Mouse (Mus musculus) intestine, embryonic 16.5 days (tissue): ENCODE data around the gene AU040320. TPM values are rescaled to one million over a fixed set of nuclear protein-coding genes. Genes with fewer than 3 reads are reported as not detected.

Experiments used
- ATAC-seq: fragments of 200-750 bp; cut with Nextera tagmentation; 2 replicates; pipeline ENCODE4 v1.8.0; 2017; ENCODE audit warnings: moderate TSS enrichment, moderate library complexity
- H3K27ac ChIP-seq: fragments of 300-500 bp; sonication (generic); 2 replicates; pipeline ENCODE4 v1.5.1; 2014; ENCODE audit warnings: mild to moderate bottlenecking, low read length
- H3K27me3 ChIP-seq: fragments of 300-500 bp; sonication (generic); replicated peaks from 2 replicates; pipeline ENCODE4 v1.6.1; 2014; ENCODE audit warnings: low read length, control low read depth, mixed read lengths; ENCODE audit not compliant: control insufficient read depth, insufficient read depth
- H3K36me3 ChIP-seq: fragments of 300-500 bp; sonication (generic); 2 replicates; pipeline ENCODE4 v1.6.1; 2014; ENCODE audit warnings: low read length, control low read depth; ENCODE audit not compliant: control insufficient read depth, insufficient read depth
- H3K4me1 ChIP-seq: fragments of 300-500 bp; sonication (generic); 2 replicates; pipeline ENCODE4 v1.6.1; 2014; ENCODE audit warnings: low read length, control low read depth, mixed read lengths; ENCODE audit not compliant: control insufficient read depth, insufficient read depth
- H3K4me2 ChIP-seq: fragments of 300-500 bp; sonication (generic); 2 replicates; pipeline ENCODE4 v1.6.1; 2014; ENCODE audit warnings: low read depth, low read length, control low read depth
- H3K4me3 ChIP-seq: fragments of 300-500 bp; sonication (generic); 2 replicates; pipeline ENCODE4 v1.5.1; 2014; ENCODE audit warnings: mild to moderate bottlenecking, low read length
- H3K9ac ChIP-seq: fragments of 300-500 bp; sonication (generic); 2 replicates; pipeline ENCODE4 v1.6.1; 2014; ENCODE audit warnings: low read depth, low read length
- H3K9me3 ChIP-seq: fragments of 300-500 bp; sonication (generic); 2 replicates; pipeline ENCODE4 v1.6.1; 2016; ENCODE audit warnings: low read length, control low read depth; ENCODE audit not compliant: control insufficient read depth
- WGBS: fragments of 180-500 bp; shearing (Covaris S2); extraction: QIAGEN DNeasy Blood & Tissue Kit; methylation state at CpG from one replicate; pipeline ENCODE4 v1.1.7; 2014; 5-methylcytosine and 5-hydroxymethylcytosine counted together
- polyA plus RNA-seq: library from polyadenylated mRNA; unstranded; fragments of >200 nt; fragmentation: Nextera tagmentation; extraction: Ambion mirVana; gene quantifications from 2 replicates; pipeline ENCODE4 v1.2.1, GENCODE M21; 2015

AU040320 gene
- polyA plus RNA-seq, 1 experiment from 2014 or later = 36.4 TPM

DNA sequence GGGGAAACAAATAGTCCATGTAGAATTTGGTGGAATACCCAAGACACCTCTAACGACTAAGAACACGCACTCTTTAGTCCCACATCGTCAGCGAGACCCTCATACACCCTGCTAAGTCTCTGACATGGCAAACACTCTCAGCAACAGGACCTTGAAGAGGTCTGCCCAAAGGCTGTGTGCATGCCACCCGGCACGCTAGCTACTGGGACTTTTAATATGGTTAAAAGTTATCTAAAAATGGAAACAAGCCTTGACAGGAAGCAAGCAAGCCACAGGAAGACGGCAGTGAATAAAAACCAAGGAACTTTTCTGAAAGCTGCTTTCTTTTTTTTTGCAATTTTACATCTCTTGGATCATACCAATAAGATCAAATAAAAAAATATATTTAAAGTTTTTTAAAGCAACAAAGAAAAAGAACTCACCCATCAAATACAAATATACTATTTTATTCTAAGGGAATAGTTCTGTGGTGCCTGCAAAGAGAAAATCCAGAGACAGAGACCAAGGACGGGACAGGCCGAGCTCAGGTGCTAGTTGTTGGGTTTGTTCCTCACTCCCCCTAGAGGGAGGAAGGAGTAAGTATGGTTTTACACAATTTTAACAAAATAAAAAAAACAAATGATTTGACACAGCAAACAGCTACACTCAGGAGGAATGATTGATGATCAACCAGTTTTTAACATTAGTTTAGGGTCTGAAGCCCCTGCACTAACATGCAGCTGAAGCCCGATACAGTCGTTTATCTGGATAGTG, 108.3 kb downstream of the AU040320 start:
- peaks cover 3% of the 10 kb centered on the region; the same call in 1 of the 2 replicates for H3K36me3 ChIP-seq
- 80% methylated on average over 11 of the region's 11 CpGs for WGBS
- H3K4me2 ChIP-seq = no peak overlapping the region
- no peak for ATAC-seq
- H3K9ac ChIP-seq = no peak overlapping the region
- H3K27me3 ChIP-seq = no peaks in the 10 kb centered on the region
- H3K4me1 ChIP-seq = no peaks in the 10 kb centered on the region
- no peak overlapping the region for H3K4me3 ChIP-seq
- H3K27ac ChIP-seq = no peak overlapping the region
- H3K9me3 ChIP-seq = no peaks in the 10 kb centered on the region

DNA sequence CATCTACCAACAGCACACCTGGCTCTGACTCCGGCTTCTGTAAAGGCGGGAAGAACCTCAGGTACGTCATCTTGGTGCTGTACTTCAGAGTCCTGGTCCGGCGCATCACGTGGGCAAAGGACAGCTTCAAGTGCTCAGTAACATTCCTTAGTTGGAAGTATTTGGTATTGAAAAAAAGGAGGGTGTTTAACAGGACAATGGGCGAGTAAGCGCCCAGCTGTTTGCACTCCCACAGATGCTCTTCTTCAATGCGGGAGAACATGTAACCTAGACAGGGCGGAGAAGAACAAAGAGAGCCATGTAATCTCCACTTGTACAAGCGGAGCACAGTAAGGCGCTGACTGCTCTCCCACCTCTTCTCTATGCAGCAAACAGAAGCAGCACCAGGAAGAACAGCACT, 115.4 kb downstream of the AU040320 start:
- Histone ChIP-seq H3K9ac (no peak overlapping the region), H3K36me3 (peaks cover 9% of the 10 kb centered on the region), H3K4me3 (no peak overlapping the region), H3K9me3 (no peaks in the 10 kb centered on the region), H3K27me3 (no peaks in the 10 kb centered on the region), H3K4me1 (no peaks in the 10 kb centered on the region), H3K4me2 (no peak overlapping the region), H3K27ac (no peak overlapping the region)
- no peak for ATAC-seq
- 92% methylated on average over 12 of the region's 12 CpGs for WGBS

- 70% methylated on average over 7 of the region's 7 CpGs for WGBS
- Histone ChIP-seq H3K4me3 (no peak overlapping the region), H3K4me2 (no peak overlapping the region), H3K9me3 (no peaks in the 10 kb centered on the region), H3K36me3 (peaks cover 5% of the 10 kb centered on the region; the same call in 1 of the 2 replicates), H3K27me3 (no peaks in the 10 kb centered on the region), H3K9ac (no peak overlapping the region), H3K27ac (no peak overlapping the region), H3K4me1 (no peaks in the 10 kb centered on the region)
- no peak for ATAC-seq
These were observed 119.4 kb downstream of the AU040320 start for GRCm38 (mm10) chr4:126872717-126873116.

GRCm38 (mm10) chr4:126879560-126880275, 126.4 kb downstream of the AU040320 start:
- Histone ChIP-seq H3K9me3 (no peaks in the 10 kb centered on the region), H3K4me2 (no peak overlapping the region), H3K4me1 (0 out of 2 replicates have a peak, but pooled peaks cover 2% of the 10 kb centered on the region), H3K4me3 (no peak overlapping the region), H3K36me3 (peaks cover 5% of the 10 kb centered on the region; the same call in 1 of the 2 replicates), H3K27me3 (no peaks in the 10 kb centered on the region), H3K9ac (no peak overlapping the region), H3K27ac (peak overlapping the region; percentile 75)
- ATAC-seq = peak; percentile 97
- 60% methylated on average over 5 of the region's 5 CpGs for WGBS

- Histone ChIP-seq H3K9ac (0 out of 2 replicates have a peak overlapping the region, but pooled peaks have one; percentile 19), H3K4me3 (no peak overlapping the region), H3K9me3 (no peaks in the 10 kb centered on the region), H3K36me3 (peaks cover 5% of the 10 kb centered on the region), H3K4me2 (no peak overlapping the region), H3K27me3 (no peaks in the 10 kb centered on the region), H3K4me1 (0 out of 2 replicates have a peak, but pooled peaks cover 2% of the 10 kb centered on the region), H3K27ac (peak overlapping the region; percentile 77)
- WGBS = 91% methylated on average over 5 of the region's 5 CpGs
- ATAC-seq = no peak
These were observed 130.3 kb downstream of the AU040320 start for GRCm38 (mm10) chr4:126883602-126884001.

GRCm38 (mm10) chr4:126885953-126886352, 132.6 kb downstream of the AU040320 start:
- no peaks in the 10 kb centered on the region for H3K9me3 ChIP-seq
- ATAC-seq = no peak
- H3K27ac ChIP-seq = no peak overlapping the region
- H3K9ac ChIP-seq = no peak overlapping the region
- H3K4me1 ChIP-seq = no peaks in the 10 kb centered on the region
- H3K4me2 ChIP-seq = no peak overlapping the region
- 44% methylated on average over 1 of the region's 1 CpGs for WGBS
- no peak overlapping the region for H3K4me3 ChIP-seq
- H3K27me3 ChIP-seq = no peaks in the 10 kb centered on the region
- peaks cover 5% of the 10 kb centered on the region for H3K36me3 ChIP-seq

- Histone ChIP-seq H3K36me3 (peaks cover 2% of the 10 kb centered on the region), H3K4me2 (no peak overlapping the region), H3K9me3 (no peaks in the 10 kb centered on the region), H3K27ac (no peak overlapping the region), H3K9ac (no peak overlapping the region), H3K27me3 (no peaks in the 10 kb centered on the region), H3K4me1 (no peaks in the 10 kb centered on the region), H3K4me3 (no peak overlapping the region)
- WGBS = 91% methylated on average over 8 of the region's 8 CpGs
- ATAC-seq = no peak
These were observed 136.5 kb downstream of the AU040320 start for GRCm38 (mm10) chr4:126889879-126890278.

Other genes with a start within 250 kb of the AU040320 start
- gene Ago4, start 220.1 kb upstream of the AU040320 start, polyA plus RNA-seq = 0.65 and 0.86 TPM in 2 replicates
- 20.8 and 26.5 TPM in 2 replicates for gene Clspn, start 196.6 kb upstream of the AU040320 start, polyA plus RNA-seq
- 1.7 and 1.9 TPM in 2 replicates for gene 5730409E04Rik, start 143.7 kb upstream of the AU040320 start, polyA plus RNA-seq
- gene Psmb2, start 75.9 kb upstream of the AU040320 start, polyA plus RNA-seq = 477 and 515 TPM in 2 replicates
- not detected in 2 replicates for gene Tfap2e, start 17.3 kb upstream of the AU040320 start, polyA plus RNA-seq
- 25.6 and 27.4 TPM in 2 replicates for gene Ncdn, start 106 bp upstream of the AU040320 start, polyA plus RNA-seq
- 10.1 and 10.7 TPM in 2 replicates for gene Zmym4, start 214.6 kb downstream of the AU040320 start, polyA plus RNA-seq